Mouse (Mus musculus) CD4-positive, CD25-positive, alpha-beta regulatory T cell, adult 2 months (primary cell): ENCODE measurements at regions not wholly inside any gene's neighbourhood (a gene's known extent, or its start where the extent isn't known, plus 50 kb on each side); places are given as distances from the start of the nearest gene placed in this dataset.
A peak's percentile ranks its signal among the peaks of the same experiment; 100 is the strongest.
"Not testable (repeated sequence)": the region's sequence is repeated elsewhere in the genome, so short reads cannot be mapped to it uniquely, and the experiment has no call there.

ENCODE experiments used
- DNase-seq: peaks from one replicate; pipeline ENCODE4 v3.0.0-alpha.2; 2012; ENCODE audit warnings: low read depth, low spot score

DNA sequence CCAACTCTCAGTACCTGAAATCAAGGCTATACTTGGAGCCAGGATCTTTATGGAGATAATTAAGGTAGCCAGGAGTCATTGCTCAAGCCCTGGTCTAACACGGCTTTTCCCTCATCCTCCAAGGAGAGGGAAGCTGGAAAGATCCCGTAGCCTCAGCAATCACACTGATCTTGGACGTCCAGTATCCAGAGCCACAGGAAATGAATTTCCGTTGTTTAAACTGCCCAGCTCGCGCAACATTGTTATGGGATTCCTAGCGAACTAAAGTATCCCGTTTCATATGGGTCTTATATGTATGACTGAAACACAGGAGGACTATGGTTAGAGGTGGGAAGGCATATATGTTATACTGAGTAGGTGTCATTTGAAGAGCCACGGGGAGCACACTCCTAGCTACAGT lies 126.3 kb upstream of the Lnx1 start:
- DNase-seq = no peak

DNA sequence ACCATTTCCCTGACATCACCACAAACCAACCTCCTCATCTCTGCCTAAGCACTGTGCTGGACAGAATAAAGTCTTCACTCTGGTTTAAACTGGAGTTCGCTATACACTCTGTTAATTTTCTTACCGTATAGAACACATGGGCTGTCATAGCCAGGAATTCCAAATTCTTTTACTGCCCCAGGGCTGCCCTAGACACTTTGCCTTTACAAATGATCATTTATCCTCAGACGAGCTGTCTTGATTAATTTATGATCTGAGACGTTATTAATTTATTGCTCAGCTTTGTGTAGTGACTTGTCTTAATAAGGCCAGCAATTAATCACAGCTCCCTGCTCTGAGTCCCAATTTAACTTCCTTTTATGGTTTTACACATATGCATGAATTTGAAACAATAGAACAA lies 125.2 kb upstream of the Lnx1 start:
- DNase-seq = no peak

DNA sequence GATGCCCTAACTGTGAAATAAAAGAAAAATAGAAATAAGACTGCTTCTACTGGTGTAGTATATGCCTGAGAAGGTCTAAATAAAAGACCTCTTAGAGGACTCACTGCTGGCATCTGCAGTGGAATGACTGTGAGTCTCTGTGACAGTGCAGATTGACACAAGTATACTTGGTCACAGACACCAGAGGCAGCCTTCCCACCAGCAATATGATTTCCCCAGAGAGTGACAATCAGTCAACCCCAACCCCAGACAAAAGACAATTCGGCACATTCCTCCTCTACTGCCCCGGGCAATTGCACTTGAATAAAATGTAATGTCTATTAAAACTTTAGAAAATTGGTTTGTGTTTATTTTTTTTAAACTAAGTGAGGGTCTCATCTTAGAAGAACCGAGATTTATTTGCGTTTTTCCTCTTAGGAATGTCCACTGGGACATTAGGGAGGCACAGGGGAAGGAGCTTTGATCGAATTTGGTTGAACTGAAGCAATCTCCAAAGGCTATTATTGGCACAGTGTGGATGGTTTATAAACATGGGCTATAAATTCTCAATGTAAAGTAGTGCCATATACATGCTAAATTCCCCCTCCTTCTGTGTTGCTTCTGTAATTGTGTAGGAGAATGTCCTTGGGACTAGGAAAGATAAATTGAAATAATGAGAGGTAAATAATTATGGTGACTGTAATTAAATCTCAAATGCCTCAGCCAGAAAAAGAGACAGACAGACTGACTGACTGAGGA lies 123.0 kb upstream of the Lnx1 start:
- no peak for DNase-seq

DNA sequence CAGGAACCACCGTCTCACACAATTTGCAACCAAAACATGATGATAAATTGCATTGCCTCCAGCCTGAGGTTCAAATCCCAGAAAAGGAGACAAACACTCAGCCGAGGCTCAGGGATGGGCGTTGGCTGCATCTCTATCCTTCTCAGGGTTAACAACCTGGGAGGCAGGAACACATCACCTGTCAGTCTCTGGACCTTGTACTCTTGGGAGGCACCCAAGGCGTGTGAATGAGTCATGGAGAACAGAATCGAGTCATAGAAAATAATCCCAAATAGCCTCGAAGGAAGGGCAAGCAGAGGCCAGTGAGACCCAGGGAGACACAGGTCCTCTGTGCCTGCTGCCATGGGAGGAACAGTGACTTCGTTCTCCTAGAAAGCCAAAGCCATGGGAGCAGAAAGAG lies 121.0 kb upstream of the Lnx1 start:
- DNase-seq = no peak

DNA sequence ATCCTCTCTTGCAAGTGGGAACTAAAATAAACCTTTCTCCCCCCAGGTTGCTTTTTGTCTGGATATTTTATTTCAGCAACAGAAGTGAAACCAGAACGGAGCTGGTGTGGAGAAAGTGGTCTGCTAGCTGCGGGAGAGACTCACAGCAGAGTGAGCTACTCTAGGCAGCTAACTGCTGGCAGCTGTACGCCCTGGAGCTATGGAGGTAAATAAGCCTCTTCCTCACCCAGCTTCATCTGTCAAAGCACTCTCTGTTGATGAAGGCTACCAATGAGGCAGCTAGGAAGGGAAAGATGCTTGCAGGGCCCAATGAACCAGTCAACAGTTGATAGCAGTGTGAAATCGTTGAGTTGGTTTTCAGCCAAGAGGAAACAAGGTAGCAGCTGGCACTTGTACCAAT lies 119.3 kb upstream of the Lnx1 start:
- no peak for DNase-seq

DNA sequence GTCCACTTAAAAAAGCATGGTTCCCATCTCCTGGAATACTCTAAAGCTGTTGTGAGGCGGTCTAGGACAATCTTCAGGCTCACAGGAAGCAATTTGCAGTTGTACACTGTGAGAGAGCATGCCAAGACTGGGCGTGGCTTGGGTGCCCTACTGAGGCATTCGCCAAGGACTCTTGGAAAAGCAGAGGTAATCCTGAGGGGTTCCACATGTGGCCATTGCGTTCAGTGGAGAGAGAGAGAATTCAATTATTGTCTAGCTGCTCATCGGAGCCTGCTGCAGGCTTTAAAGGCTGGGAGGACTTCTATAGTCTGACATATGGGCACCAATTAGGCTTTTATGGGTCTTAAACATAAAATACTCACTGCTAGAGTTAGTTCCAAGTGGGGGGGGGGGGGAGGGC lies 113.8 kb upstream of the Lnx1 start:
- no peak for DNase-seq

DNA sequence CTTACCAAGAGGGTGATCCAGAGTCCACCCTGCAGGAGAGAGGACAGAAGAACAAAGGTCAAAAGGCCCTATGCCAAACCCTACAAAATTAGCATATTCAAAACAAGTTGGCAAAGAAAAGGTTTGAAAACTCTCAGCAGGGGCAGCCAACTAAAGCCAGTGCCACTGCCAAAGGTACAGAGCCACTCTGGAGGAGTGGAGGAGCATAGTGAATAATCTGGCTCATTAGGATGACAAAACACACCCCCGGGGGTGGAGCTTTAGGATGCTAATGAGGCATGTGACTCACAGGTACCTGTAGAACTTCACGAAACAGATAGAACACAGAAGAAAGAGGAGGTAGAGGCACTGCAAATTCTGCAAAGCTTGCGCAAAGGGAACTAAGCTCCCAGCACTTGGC lies 110.7 kb upstream of the Lnx1 start:
- no peak for DNase-seq

DNA sequence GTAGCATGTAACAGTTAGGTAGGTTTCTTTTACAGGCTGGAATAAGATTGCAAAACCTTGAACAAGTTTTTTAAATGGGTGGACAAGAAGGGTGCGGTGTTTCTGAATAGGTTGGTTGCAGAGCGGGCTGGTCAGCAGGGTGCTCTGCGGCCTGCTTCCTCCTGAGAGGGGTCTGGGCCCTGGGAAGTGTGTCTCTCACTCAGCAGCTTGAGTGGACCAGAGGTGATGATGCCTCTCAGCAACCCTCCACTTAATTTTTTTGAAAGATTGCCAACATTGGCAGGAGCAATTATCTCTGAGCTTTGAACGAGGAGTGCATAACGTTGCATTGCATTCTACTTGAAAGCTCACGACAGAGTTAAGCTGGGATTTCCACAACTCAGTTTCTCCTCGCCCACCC lies 108.3 kb upstream of the Lnx1 start:
- no peak for DNase-seq

DNA sequence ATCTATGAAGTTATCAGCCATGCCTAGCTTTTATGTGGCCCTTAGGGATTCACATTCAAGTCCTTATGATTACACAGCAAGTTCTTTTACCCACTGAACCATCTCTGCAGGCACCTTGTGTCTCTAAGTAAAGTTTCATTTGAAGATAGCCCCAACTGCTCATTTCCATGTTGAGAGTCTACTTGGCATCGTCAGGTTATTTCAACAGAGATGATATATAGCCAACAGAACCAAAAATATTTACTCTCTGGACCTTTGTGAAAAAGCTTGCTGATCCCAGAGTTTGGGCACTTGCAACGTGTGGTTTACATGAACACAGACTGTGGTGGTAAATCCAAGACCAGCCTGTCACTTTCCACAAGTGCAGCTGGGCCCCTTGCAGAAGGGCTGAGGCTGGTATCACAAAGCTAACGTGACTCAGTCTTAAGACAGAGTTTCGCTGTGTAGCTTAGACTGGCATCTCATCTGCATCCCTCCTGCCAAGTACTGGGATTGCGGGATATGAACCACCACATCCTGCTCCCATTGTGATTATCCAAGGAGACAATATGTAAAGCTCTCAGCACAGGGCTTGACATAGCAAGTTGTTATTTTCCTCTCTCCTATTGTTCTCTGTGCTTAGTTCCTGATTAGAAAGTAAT lies 105.0 kb upstream of the Lnx1 start:
- DNase-seq = no peak

DNA sequence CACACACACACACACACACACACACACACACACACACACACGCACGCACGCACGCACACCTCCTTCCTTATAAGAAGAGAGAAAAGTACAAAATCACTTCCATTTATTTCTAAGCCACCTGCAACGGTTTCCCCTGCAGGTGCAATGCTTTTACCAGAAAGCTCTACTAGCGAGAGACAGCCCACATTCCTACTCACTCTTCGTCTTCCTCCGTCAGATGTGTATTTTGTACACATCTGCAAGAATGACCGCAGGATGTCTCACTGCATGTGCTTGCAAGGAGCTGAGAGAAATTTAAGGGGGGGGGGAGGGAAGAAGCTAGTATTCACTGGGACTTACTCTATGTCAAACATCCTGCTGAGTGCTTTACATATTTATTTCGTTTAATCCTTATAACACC lies 99.2 kb upstream of the Lnx1 start:
- no peak for DNase-seq

DNA sequence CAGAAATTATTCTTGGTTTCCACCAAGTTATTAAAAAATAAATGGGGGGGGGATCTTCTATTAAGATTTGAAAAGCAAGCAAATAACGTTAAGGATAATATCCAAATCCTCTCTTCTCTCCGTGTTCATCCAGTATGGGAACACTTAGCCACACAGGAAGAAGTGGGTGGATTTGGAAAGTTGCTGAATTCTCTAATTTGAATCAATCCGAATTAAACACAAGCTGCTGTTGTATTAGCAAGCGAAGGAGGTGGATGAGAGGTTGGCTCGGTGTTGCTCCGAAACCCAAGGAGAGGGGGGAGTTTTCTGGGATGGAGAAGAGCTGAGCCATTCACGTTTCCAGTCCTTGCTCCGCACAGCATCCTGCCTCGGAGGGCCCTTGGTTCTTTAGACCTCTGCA lies 97.6 kb upstream of the Lnx1 start:
- DNase-seq = no peak

DNA sequence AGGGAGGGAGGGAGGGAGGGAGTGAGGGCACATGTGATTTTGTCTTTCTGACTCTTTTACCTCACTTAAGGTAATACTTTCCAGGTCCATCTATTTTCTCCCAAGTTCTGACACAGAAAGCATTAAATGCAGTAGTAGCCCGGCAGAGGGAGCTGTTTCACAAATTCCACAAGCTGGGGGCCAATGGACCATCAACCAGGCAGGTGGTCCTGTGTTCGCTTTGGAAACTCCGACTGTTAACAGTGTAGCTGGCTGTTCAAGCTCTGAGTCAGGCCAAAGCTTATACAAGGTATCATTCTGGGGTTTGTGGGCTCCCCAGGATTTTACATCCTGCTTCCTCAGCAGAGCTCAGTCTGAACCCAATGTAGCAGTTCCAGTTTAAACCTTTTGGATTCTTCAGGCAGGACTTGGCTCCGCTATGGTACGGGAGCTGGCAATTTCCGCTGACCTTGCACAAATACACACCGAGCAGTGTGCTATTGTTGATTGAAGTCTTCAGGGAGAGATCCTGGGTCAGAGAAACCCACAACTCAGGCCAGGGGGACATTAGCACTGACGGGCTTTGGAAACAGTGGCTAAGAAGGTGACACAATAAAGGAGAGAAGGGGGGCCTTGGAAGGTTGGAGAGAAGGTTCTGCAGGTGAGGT lies 93.8 kb upstream of the Lnx1 start:
- DNase-seq = peak; percentile 29

DNA sequence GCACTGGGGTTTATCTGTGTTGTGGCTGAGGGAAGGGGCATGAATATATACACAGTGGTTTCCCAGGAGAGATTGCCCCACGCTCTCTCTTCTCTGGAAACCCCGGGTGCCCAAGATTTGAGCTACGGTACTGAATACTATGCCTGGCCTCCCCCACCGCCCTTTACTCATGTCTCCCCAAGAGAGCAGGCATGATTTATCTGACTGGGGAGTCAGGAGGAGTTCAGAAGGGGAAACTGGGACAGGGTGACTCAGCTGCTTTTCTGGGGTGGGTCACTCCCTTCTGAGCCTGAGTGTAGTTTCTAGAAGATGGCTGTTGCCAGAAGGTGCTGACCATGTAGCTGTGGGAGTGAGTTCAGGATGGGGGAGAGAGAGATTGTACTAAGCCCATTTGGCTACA lies 92.0 kb upstream of the Lnx1 start:
- no peak for DNase-seq

DNA sequence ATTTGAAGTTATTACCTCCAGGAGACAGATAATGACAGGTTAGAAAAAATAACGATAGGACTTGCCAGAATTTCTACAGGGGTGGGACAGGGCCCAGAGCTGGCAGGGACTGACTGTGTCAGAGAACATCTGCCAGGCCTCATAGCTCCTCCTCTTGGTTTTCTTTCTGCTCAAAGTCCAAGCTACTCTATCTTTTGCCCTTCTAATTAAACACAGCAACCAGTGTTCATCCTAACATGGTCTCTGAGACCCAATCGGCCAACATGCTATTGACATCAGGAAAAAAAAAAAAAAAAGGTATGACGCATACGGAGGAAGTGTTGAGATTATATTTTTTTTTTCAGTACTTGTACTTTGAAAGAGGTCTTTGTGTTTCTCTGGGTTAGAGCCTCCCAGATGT lies 90.7 kb upstream of the Lnx1 start:
- no peak for DNase-seq

DNA sequence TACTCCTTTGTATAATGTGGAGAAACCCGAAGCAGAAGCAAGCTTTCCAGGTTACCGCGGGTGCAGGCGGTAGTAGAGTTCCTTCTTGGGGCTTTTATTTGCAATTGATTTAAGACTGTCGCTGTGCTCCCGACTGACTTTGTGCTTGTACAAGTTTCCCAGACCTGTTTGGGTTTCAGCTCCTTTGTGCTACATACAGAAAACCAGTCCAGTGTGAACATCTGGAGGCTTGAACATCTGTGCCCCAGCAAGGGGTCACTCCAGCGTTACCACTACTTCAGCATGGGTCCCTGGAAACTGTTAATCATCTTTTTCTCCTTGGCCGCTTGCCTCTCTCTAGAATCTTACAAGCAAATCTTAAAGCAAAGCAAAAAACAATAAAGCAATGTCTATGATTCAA lies 90.2 kb upstream of the Lnx1 start:
- DNase-seq = no peak

DNA sequence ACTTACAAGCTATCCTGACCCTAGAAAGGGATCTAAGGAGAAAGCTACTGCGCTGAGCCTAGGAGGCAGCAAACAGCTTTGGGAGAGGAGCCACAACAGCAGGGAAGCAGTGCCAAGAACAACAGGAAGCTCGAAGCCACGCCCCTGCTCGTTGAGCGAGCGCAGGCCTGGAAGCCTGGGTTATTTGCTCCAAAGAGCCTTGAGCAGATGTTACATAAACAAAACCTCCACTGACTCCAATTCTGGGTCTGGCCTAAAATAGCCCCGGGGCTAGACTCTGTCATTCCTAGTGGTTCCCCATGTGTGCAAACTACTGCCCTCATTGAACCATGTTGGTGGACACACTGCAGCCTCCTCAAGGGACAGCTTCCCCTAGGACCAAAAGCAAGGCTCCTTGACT lies 89.6 kb upstream of the Lnx1 start:
- DNase-seq = no peak

DNA sequence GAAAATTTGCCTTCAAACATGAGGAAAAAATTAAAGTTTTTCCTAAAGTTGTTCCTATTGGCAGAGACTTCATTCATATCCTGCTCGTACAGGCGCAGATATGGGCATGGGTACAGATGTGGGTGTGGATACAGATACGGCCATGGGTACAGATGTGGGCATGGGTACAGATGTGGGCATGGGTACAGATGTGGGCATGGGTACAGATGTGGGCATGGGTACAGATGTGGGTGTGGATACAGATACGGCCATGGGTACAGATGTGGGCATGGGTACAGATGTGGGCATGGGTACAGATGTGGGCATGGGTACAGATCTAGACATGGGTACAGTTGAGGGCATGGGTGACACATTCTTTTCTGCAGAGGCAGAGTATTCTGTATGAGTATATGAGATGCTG lies 87.8 kb upstream of the Lnx1 start:
- DNase-seq = not testable (repeated sequence)

DNA sequence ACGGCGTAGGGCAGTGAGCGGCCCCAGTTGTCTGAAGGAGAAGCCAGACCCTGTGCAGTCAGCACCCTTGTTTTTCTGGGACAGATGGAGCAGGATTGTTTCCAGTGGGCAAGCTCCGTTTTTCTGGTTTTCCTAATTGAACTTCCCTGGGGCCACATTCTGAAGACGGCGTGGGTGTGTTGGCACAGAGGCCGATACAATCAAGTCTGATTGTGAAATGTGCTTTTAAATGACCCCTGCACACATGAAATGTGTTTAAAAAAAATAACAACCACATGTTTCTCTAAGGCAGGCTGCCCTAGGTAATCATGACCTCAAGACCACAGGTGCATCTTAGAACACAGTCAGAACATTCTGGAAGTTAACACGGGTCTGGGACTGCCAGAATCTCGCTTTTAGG lies 81.2 kb upstream of the Lnx1 start:
- DNase-seq = no peak

DNA sequence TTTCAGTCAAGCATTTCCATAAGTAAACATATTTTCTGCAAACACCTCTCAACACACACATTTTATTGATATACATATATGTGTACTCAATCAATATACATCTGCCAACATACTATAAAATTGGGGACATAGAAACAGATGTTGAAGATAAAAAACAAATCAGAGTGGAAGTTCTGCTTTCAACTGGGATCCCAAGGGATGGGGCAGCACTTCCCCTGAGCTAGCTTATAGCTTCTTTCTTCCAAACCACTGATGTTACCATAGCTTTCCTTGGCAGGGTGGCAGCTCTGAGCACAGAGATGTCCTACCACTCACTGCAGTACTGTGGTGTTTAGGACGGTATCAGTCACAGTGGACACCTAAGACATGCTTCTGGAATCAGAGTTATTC lies 75.4 kb upstream of the Lnx1 start:
- DNase-seq = no peak

DNA sequence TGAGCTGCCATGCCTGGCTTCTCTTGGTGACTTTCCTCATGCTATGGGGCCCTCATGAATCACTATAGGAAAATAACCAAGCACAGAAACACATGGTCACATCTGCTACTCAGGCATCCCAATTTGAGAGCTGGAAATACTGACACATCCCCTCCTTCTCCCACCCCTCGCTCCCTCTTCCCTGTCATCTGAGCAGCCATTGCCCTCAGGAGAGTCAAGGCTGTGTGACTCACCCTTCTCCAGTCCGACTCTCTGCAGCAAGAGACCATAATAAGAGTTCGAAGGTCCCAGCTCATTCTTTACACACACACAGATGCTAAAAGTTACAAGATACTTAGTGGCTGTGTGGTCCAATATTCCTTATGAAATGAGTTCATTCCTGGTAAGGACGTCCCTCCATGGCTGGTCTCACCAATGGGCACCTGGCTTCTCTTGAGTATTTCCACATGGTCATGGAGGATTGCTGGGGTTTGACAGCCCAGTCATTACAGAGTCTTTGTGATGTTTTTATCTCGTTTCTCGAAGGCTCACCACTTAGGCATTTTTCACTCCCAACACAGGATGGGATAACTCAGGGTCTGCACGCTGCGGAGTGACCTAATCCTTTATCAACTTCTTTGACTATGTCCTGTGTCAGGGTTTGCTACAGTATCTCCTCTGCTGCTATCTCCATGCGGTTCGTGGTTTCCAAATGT lies 74.8 kb upstream of the Lnx1 start:
- DNase-seq = no peak

DNA sequence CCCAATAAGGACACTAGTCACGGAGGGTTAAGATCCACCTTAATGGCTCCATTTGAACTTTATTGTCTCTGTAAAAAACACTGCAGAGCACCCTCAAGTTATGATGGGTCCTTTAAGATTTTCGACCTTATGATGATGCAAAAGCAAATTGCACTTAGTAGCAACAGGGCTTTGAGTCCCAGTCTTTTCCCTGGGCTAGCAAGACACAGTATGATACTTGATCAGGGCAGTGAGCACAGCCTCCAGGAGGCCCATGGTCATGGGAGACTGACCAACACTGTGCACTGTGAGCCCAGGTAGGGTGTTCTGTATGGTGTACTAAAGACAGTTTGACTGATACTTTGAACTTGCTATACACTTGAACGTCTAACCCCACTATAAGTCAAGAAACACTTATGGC lies 73.4 kb upstream of the Lnx1 start:
- DNase-seq = no peak

DNA sequence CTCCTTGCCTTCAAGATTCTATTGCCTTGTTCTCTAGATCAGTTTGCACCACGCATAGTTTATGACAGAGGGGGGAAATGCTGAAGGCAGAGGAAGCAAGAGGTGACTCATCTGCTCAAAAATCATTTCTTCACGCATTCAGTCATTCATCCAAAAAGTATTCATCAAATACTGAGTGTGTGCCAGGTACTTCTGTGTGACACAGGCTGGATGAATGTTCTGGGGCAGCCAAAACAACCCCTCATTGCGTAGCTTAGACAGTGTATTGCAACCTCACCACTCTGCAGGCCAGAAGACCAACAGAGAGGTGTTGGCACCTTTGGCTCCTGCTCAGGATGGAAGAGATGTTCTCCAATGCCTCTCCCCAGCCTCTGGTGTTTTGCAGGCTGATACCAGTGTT lies 72.9 kb upstream of the Lnx1 start:
- DNase-seq = no peak
